Mouse (Mus musculus): ENCODE measurements around the gene Pfkfb3.

- TF ChIP-seq CTCF (conservative IDR thresholded peaks at IDR 0.05; ENCODE audit: low read length) (no peak), NANOG (IDR thresholded peaks at IDR 0.05; ENCODE audit: borderline replicate concordance, low read length) (no peak), POU5F1 (IDR thresholded peaks at IDR 0.05; ENCODE audit: borderline replicate concordance, low read length) (no peak)
These were observed 25.5 kb upstream of the Pfkfb3 start for GRCm38 (mm10) chr2:11579399-11579798.
